Mouse (Mus musculus) heart, embryonic 16.5 days (tissue): ENCODE results near the gene Sertad1. TPM values are rescaled to one million over a fixed set of nuclear protein-coding genes. Genes with fewer than 3 reads are reported as not detected.

Source experiments
- ATAC-seq: fragments of 200-750 bp; cut with Nextera tagmentation; replicated peaks from 2 replicates; pipeline ENCODE4 v1.8.0; 2017; ENCODE audit warnings: moderate number of reproducible peaks; ENCODE audit not compliant: insufficient read depth, low FRiP score; ENCODE audit errors: extremely low read depth
- H3K27ac ChIP-seq: fragments of 300-500 bp; sonication (generic); 2 replicates; pipeline ENCODE4 v1.5.1; 2014; ENCODE audit warnings: mild to moderate bottlenecking, low read length, control low read depth, moderate library complexity
- H3K27me3 ChIP-seq: fragments of 300-500 bp; sonication (generic); 2 replicates; pipeline ENCODE4 v1.6.1; 2014; ENCODE audit warnings: low read length, mixed read lengths; ENCODE audit not compliant: control insufficient read depth, insufficient read depth
- H3K36me3 ChIP-seq: fragments of 300-500 bp; sonication (generic); 2 replicates; pipeline ENCODE4 v1.6.1; 2014; ENCODE audit not compliant: control insufficient read depth, insufficient read depth
- H3K4me1 ChIP-seq: fragments of 300-500 bp; sonication (generic); 2 replicates; pipeline ENCODE4 v1.6.1; 2014; ENCODE audit warnings: low read length, mixed read lengths; ENCODE audit not compliant: control insufficient read depth, insufficient read depth
- H3K4me2 ChIP-seq: fragments of 300-500 bp; sonication (generic); 2 replicates; pipeline ENCODE4 v1.6.1; 2014; ENCODE audit warnings: low read depth, mild to moderate bottlenecking, control low read depth, low read length
- H3K4me3 ChIP-seq: fragments of 300-500 bp; sonication (generic); 2 replicates; pipeline ENCODE4 v1.5.1; 2014; ENCODE audit warnings: mild to moderate bottlenecking, control low read depth, low read length
- H3K9ac ChIP-seq: fragments of 300-500 bp; sonication (generic); 2 replicates; pipeline ENCODE4 v1.6.1; 2014; ENCODE audit warnings: low read length, control low read depth
- H3K9me3 ChIP-seq: fragments of 300-500 bp; sonication (generic); replicated peaks from 2 replicates; pipeline ENCODE4 v1.6.1; 2016; ENCODE audit warnings: low read length; ENCODE audit not compliant: control insufficient read depth
- WGBS: fragments of 180-500 bp; shearing (Covaris S2); extraction: QIAGEN DNeasy Blood & Tissue Kit; methylation state at CpG from one replicate; pipeline ENCODE4 v1.1.7; 2014; 5-methylcytosine and 5-hydroxymethylcytosine counted together
- polyA plus RNA-seq: library from polyadenylated mRNA; unstranded; fragments of >200 nt; fragmentation: Nextera tagmentation; extraction: Ambion mirVana; gene quantifications from 2 replicates; pipeline ENCODE4 v1.2.1, GENCODE M21; 2015

The Sertad1 gene
- polyA plus RNA-seq, 1 experiment from 2014 or later = 36.4 TPM

DNA sequence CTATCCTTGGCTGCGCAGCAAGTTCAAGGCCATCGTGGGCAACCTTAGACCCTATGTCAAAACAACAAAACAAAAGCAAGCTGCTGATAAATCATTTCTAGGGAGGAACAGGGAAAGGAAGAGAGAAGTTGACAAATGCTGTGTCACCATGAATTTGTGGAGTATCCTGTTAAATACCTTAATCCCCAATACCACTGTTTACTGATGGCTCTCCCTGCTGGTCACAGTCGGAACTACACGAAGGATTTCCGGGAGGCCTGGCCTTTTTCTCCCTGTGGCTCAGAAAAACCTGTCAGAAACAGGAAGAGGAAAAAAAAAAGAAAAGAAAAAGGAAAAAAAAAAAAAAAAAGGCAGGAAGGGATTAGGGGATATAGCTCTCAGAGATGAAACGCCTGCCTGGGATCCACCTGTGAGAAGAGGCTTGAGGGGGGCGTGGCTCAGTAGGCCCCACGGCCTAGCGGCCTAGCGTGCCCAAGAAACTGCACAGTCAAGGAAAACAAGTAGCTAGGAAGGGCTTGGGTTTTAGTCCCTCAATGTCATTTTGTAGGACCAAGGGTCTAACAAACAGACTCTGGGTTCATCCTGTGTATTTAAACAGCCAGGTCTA is 37.4 kb upstream of the Sertad1 start:
- Histone ChIP-seq H3K4me2 (no peak overlapping the region), H3K27ac (no peak overlapping the region), H3K36me3 (no peaks in the 10 kb centered on the region), H3K9me3 (no peaks in the 10 kb centered on the region), H3K9ac (no peak overlapping the region), H3K4me1 (peaks cover 15% of the 10 kb centered on the region), H3K4me3 (no peak overlapping the region), H3K27me3 (peaks cover 16% of the 10 kb centered on the region)
- 57% methylated on average over 10 of the region's 10 CpGs for WGBS
- ATAC-seq = no peak

GRCm38 (mm10) chr7:27451359-27451758 is 35.4 kb upstream of the Sertad1 start:
- WGBS = 90% methylated on average over 2 of the region's 2 CpGs
- Histone ChIP-seq H3K27ac (no peak overlapping the region), H3K27me3 (peaks cover 2% of the 10 kb centered on the region), H3K4me3 (no peak overlapping the region), H3K36me3 (no peaks in the 10 kb centered on the region), H3K4me2 (no peak overlapping the region), H3K9ac (no peak overlapping the region), H3K9me3 (no peaks in the 10 kb centered on the region), H3K4me1 (peaks cover 11% of the 10 kb centered on the region)
- ATAC-seq = no peak

- H3K4me2 ChIP-seq = no peak overlapping the region
- no peak overlapping the region for H3K4me3 ChIP-seq
- H3K9ac ChIP-seq = no peak overlapping the region
- no peak for ATAC-seq
- H3K27me3 ChIP-seq = no peaks in the 10 kb centered on the region
- H3K9me3 ChIP-seq = no peaks in the 10 kb centered on the region
- 0 out of 2 replicates have a peak, but pooled peaks cover 6% of the 10 kb centered on the region for H3K4me1 ChIP-seq
- WGBS = 57% methylated on average over 13 of the region's 13 CpGs
- H3K27ac ChIP-seq = no peak overlapping the region
- no peaks in the 10 kb centered on the region for H3K36me3 ChIP-seq
Measured at GRCm38 (mm10) chr7:27452206-27452770, 34.4 kb upstream of the Sertad1 start.

GRCm38 (mm10) chr7:27454461-27455121 is 32.1 kb upstream of the Sertad1 start:
- H3K27ac ChIP-seq = no peak overlapping the region
- no peaks in the 10 kb centered on the region for H3K9me3 ChIP-seq
- no peaks in the 10 kb centered on the region for H3K36me3 ChIP-seq
- H3K27me3 ChIP-seq = no peaks in the 10 kb centered on the region
- H3K9ac ChIP-seq = no peak overlapping the region
- H3K4me1 ChIP-seq = no peaks in the 10 kb centered on the region
- 63% methylated on average over 10 of the region's 10 CpGs for WGBS
- no peak for ATAC-seq
- no peak overlapping the region for H3K4me3 ChIP-seq
- H3K4me2 ChIP-seq = no peak overlapping the region

- no peak for ATAC-seq
- Histone ChIP-seq H3K36me3 (no peaks in the 10 kb centered on the region), H3K27me3 (no peaks in the 10 kb centered on the region), H3K4me3 (no peak overlapping the region), H3K4me2 (no peak overlapping the region), H3K9ac (no peak overlapping the region), H3K27ac (no peak overlapping the region), H3K4me1 (no peaks in the 10 kb centered on the region), H3K9me3 (no peaks in the 10 kb centered on the region)
- 90% methylated on average over 3 of the region's 3 CpGs for WGBS
Measured at GRCm38 (mm10) chr7:27455273-27455672, 31.4 kb upstream of the Sertad1 start.

DNA sequence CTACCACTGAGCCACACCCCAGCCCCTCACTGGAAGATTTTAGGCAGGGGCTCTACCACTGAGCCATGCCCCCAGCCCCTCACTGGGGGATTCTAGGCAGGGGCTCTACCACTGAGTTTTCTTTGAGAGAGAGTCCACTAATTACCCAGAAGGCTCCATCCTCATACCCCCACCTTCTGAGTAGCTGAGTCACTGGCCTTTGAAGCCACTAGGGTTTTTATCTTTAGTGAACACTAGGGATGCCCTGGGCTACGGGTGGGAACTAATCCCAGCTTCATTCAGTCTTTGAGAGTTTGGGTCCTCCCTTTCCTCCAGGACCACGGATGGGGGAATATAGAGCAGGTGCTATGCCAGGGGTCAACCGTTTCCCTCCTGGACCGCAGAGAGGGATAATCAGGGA is 28.1 kb upstream of the Sertad1 start:
- Histone ChIP-seq H3K4me1 (no peaks in the 10 kb centered on the region), H3K36me3 (no peaks in the 10 kb centered on the region), H3K9ac (no peak overlapping the region), H3K4me2 (no peak overlapping the region), H3K4me3 (no peak overlapping the region), H3K9me3 (no peaks in the 10 kb centered on the region), H3K27ac (no peak overlapping the region), H3K27me3 (no peaks in the 10 kb centered on the region)
- ATAC-seq = no peak
- WGBS = 85% methylated on average over 4 of the region's 4 CpGs

GRCm38 (mm10) chr7:27459640-27460039 is 27.1 kb upstream of the Sertad1 start:
- Histone ChIP-seq H3K27ac (no peak overlapping the region), H3K27me3 (no peaks in the 10 kb centered on the region), H3K9me3 (no peaks in the 10 kb centered on the region), H3K4me3 (no peak overlapping the region), H3K4me1 (no peaks in the 10 kb centered on the region), H3K36me3 (no peaks in the 10 kb centered on the region), H3K4me2 (no peak overlapping the region), H3K9ac (no peak overlapping the region)
- WGBS = 65% methylated on average over 5 of the region's 5 CpGs
- no peak for ATAC-seq

- no peak for ATAC-seq
- no peaks in the 10 kb centered on the region for H3K4me1 ChIP-seq
- no peaks in the 10 kb centered on the region for H3K9me3 ChIP-seq
- no peaks in the 10 kb centered on the region for H3K27me3 ChIP-seq
- H3K36me3 ChIP-seq = no peaks in the 10 kb centered on the region
- no peak overlapping the region for H3K9ac ChIP-seq
- H3K27ac ChIP-seq = no peak overlapping the region
- H3K4me2 ChIP-seq = no peak overlapping the region
- WGBS = 72% methylated on average over 6 of the region's 6 CpGs
- no peak overlapping the region for H3K4me3 ChIP-seq
Measured at GRCm38 (mm10) chr7:27460477-27460876, 26.2 kb upstream of the Sertad1 start.

DNA sequence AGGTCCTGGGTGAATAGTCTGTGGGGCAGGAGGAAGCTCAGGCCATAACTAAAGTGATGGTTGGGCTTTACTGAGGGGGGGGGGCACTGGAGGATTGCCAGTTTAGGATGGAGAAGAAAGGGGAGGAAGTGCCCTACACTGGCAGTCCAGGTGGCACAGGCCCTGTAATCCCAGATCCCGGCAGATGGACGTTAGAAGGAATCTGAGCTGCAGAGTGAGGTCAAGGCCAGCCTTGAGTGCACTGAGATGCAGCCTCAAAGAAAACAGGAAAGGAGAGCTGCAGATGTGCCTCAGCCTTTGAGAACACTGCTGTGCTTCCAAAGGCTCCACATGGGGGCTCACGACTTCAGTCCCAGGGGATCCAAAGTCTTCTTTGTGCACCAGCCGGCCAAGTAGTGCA is 19.1 kb upstream of the Sertad1 start:
- Histone ChIP-seq H3K4me3 (no peak overlapping the region), H3K9ac (no peak overlapping the region), H3K4me1 (no peaks in the 10 kb centered on the region; the same call in 1 of the 2 replicates)

More for the DNA sequence above, 19.1 kb upstream of the Sertad1 start:
- 27% methylated on average over 4 of the region's 4 CpGs for WGBS
- Histone ChIP-seq H3K9me3 (no peaks in the 10 kb centered on the region), H3K27me3 (no peaks in the 10 kb centered on the region), H3K36me3 (no peaks in the 10 kb centered on the region), H3K4me2 (no peak overlapping the region), H3K27ac (no peak overlapping the region)
- no peak for ATAC-seq
